Mouse (Mus musculus) MEL (cell line): Measurements from ENCODE around the gene Hbq1b.

Experiments
- BHLHE40 ChIP-seq: IDR thresholded peaks from 2 replicates; pipeline ENCODE4 v1.6.1; 2012; ENCODE audit warnings: low read depth, mild to moderate bottlenecking, inconsistent platforms, low read length, improper control_type of control experiment, borderline replicate concordance
- CHD1 ChIP-seq: IDR thresholded peaks from 2 replicates; pipeline ENCODE4 v1.6.1; 2012; ENCODE audit warnings: low read depth, mild to moderate bottlenecking, inconsistent platforms, low read length, improper control_type of control experiment
- CHD2 ChIP-seq: IDR thresholded peaks from 2 replicates; pipeline ENCODE4 v1.6.1; 2011; ENCODE audit warnings: low read length, improper control_type of control experiment
- CTCF ChIP-seq, 3 experiments: IDR thresholded peaks in 2 of 3; conservative IDR thresholded peaks in 1 of 3; 2 replicates each; pipeline ENCODE4 v1.5.1; 2011 to 2012; ENCODE audit warnings: low read length in 3 of 3, low read depth in 2 of 3, mild to moderate bottlenecking in 2 of 3, improper control_type of control experiment in 1 of 3, inconsistent platforms in 1 of 3, mixed read lengths in 1 of 3, moderate library complexity in 1 of 3; ENCODE audit not compliant: control insufficient read depth in 1 of 3, insufficient read depth in 1 of 3, poor library complexity in 1 of 3, severe bottlenecking in 1 of 3
- E2F4 ChIP-seq: IDR thresholded peaks from 2 replicates; pipeline ENCODE4 v1.6.1; 2011; ENCODE audit warnings: low read depth, low read length, improper control_type of control experiment, borderline replicate concordance
- EP300 ChIP-seq, 2 experiments: IDR thresholded peaks; 2 replicates each; pipeline ENCODE4 v1.6.1; 2011; ENCODE audit warnings: improper control_type of control experiment in 2 of 2, low read length in 2 of 2, low read depth in 1 of 2, mild to moderate bottlenecking in 1 of 2
- GATA1 ChIP-seq: IDR thresholded peaks from 2 replicates; pipeline ENCODE4 v1.6.1; 2011; ENCODE audit warnings: low read depth, low read length, improper control_type of control experiment
- HCFC1 ChIP-seq: IDR thresholded peaks from 2 replicates; pipeline ENCODE4 v1.6.1; 2012; ENCODE audit warnings: low read depth, mild to moderate bottlenecking, inconsistent platforms, low read length, improper control_type of control experiment, moderate library complexity
- MAX ChIP-seq: IDR thresholded peaks from 2 replicates; pipeline ENCODE4 v1.6.1; 2011; ENCODE audit warnings: low read length, improper control_type of control experiment
- MEF2A ChIP-seq: IDR thresholded peaks from 2 replicates; pipeline ENCODE4 v1.6.1; 2014; ENCODE audit warnings: low read depth, mild to moderate bottlenecking, inconsistent platforms, low read length, improper control_type of control experiment; ENCODE audit not compliant: poor library complexity, insufficient replicate concordance, severe bottlenecking; ENCODE audit errors: extremely low read depth
- NELFE ChIP-seq: IDR thresholded peaks from 2 replicates; pipeline ENCODE4 v1.6.1; 2011; ENCODE audit warnings: low read depth, low read length, improper control_type of control experiment
- POLR2A ChIP-seq, 2 experiments: IDR thresholded peaks; 2 replicates each; pipeline ENCODE4 v1.6.1; 2011 to 2012; ENCODE audit warnings: low read length in 2 of 2, mild to moderate bottlenecking in 2 of 2, control low read depth in 1 of 2, improper control_type of control experiment in 1 of 2, low read depth in 1 of 2, moderate library complexity in 1 of 2; ENCODE audit not compliant: control insufficient read depth in 1 of 2, insufficient read depth in 1 of 2, poor library complexity in 1 of 2
- POLR2AphosphoS2 ChIP-seq: IDR thresholded peaks from 2 replicates; pipeline ENCODE4 v1.6.1; 2011; ENCODE audit warnings: low read length, improper control_type of control experiment
- RAD21 ChIP-seq: IDR thresholded peaks from 2 replicates; pipeline ENCODE4 v1.6.1; 2011; ENCODE audit warnings: mild to moderate bottlenecking, low read depth, low read length, improper control_type of control experiment

- TF ChIP-seq POLR2A (IDR thresholded peaks at IDR 0.05; ENCODE audit: control insufficient read depth in 1 of 2, insufficient read depth in 1 of 2, low read depth in 1 of 2, low read length in 2 of 2, poor library complexity in 1 of 2), result peak; percentile 98 to 99
- peak in 1 of 2 experiments; percentile 44; a peak in 2 of 4 replicates for TF ChIP-seq EP300 (IDR thresholded peaks at IDR 0.05; ENCODE audit: low read depth in 1 of 2, low read length in 2 of 2)
- no peak for TF ChIP-seq CTCF (IDR thresholded peaks at IDR 0.05 in 2 of 3, conservative IDR thresholded peaks at IDR 0.05 in 1 of 3; ENCODE audit: control insufficient read depth in 1 of 3, insufficient read depth in 1 of 3, low read depth in 2 of 3, low read length in 3 of 3, poor library complexity in 1 of 3, severe bottlenecking in 1 of 3)
- no peak for TF ChIP-seq GATA1
- no peak for TF ChIP-seq CHD1
- peak; percentile 95 for TF ChIP-seq POLR2AphosphoS2
- TF ChIP-seq CHD2, result peak; percentile 97
- peak; percentile 98 for TF ChIP-seq NELFE
- TF ChIP-seq BHLHE40, result 0 out of 2 replicates have a peak, but pooled peaks have one; percentile 15
- TF ChIP-seq MAX, result peak; percentile 79
- TF ChIP-seq E2F4, result 0 out of 2 replicates have a peak, but pooled peaks have one; percentile 42
- peak; percentile 85 for TF ChIP-seq HCFC1
- no peak for TF ChIP-seq RAD21
- 0 out of 2 replicates have a peak, but pooled peaks have one; percentile 11 for TF ChIP-seq MEF2A
Observed at GRCm38 (mm10) chr11:32267188-32267884, 19.4 kb upstream of the Hbq1b start, which contains the start of gene Nprl3.
